Mouse (Mus musculus) gastrocnemius, postnatal 10 days (tissue): ENCODE measurements around the gene Smarcd2. TPM values are rescaled to one million over a fixed set of nuclear protein-coding genes. Genes with fewer than 3 reads are reported as not detected.
A peak's percentile ranks its signal among the peaks of the same experiment; 100 is the strongest.

Experiments used
- DNase-seq: peaks from one replicate; pipeline ENCODE4 v3.0.0; 2021; ENCODE audit warnings: mixed read lengths
- total RNA-seq, 2 experiments: library from RNA; stranded (reverse); gene quantifications; 2 replicates each; pipeline ENCODE4 v1.2.3; 2021

Gene Smarcd2
- total RNA-seq, 2 experiments from 2014 or later = 23.6 to 27.3 TPM

DNA sequence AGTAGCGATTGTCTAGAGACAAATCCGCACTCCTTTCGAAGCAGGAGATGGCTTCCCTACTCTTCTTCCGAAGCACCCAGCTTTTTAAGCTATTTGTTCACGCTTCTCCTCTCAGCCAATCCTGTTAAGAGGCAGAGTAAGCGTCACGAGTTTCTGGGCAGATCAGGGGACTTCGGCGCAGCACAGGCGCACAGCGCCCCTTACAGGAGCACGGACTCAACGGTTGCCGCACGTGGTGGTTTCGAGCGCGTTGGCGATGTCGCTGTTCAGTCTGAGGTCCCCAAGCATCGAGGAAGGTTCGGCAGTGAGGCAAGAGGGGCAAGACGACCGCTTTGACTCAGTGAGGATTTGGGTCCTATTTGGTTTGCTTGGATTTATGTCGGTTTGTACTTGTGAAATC is 3.7 kb upstream of the Smarcd2 start, which contains the start of gene Tcam1:
TSS of gene Tcam1 (plus strand) at position 219 of the 400 bp plus-strand sequence.
- DNase-seq = peak; percentile 93

DNA sequence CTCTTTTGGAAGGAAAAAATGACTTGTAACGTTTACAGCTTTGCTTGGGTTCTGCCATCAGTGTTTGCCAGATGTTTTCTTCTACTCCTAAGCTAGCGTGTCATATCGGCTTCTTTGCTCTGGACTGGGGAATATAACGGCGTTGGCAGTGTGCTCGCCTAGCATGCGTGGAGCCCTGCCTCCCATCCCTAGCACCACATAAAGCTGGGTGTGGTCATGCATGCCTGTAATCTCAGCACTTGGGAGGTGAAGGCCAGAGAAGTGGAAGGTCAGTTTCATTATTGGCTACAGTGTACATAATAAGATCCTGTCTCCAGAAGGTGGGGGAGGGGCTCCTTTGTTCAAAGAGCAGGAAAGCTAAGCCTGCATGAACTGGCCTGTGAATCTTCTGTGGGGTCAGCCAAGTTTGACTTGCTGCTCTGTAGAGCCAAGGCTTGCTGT is 2.2 kb upstream of the Smarcd2 start:
- DNase-seq = peak; percentile 47

DNA sequence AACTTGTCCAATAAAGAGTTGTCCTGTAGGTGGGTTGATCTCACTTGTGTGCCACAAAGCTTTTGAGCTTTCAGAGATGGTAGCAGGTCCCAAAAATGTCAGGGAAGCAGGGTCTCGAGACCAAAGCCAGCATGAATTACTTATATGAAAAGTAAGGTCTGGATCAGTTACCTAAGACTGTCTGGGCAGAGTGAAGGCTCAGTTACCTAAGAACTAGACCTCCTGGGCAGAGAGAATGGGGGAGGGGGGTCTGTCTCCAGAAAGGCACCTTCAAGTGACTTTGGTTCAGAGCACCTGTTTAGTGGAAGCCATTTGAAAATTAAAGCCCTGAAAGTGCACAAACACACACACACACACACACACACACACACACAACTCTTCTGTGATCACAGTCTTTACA is 1.6 kb upstream of the Smarcd2 start:
- no peak for DNase-seq

DNA sequence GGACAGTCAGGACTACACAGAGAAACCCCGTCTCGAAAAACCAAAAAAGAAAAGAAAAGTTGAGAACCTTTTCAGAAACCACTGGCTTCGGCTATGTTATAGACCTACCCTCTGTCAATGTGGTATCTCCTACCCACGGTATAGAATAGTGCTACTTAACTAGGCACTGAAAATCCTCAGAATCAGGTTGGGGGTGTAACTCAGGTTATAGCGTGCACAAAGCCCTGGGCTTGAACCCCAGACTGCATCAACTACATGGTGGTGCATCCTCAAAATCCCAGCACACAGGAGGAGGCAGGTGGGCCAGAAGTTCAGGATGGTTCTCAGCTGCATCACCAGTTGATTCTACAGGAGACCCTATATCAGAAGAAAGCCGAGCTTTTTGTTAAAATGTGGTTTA is 1.0 kb upstream of the Smarcd2 start:
- DNase-seq = no peak

DNA sequence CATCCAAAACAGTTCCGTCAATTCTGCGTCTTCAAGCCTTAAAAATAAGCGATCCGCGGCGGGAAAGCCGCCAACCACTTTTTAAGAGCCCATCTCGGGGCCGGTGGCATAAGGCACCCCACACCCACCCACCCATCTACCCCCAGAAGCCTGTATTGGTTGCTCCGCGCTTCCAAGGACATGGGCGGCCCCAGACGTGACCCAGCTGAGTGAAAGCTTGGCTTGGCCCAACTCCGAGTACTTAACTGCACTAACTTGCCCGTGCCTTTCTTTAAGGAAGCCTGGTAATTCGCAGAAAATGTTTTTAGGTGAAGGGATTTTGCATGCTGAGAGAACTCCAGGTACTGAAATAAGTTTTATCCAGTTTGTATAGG is 526 bp upstream of the Smarcd2 start:
- DNase-seq = no peak

DNA sequence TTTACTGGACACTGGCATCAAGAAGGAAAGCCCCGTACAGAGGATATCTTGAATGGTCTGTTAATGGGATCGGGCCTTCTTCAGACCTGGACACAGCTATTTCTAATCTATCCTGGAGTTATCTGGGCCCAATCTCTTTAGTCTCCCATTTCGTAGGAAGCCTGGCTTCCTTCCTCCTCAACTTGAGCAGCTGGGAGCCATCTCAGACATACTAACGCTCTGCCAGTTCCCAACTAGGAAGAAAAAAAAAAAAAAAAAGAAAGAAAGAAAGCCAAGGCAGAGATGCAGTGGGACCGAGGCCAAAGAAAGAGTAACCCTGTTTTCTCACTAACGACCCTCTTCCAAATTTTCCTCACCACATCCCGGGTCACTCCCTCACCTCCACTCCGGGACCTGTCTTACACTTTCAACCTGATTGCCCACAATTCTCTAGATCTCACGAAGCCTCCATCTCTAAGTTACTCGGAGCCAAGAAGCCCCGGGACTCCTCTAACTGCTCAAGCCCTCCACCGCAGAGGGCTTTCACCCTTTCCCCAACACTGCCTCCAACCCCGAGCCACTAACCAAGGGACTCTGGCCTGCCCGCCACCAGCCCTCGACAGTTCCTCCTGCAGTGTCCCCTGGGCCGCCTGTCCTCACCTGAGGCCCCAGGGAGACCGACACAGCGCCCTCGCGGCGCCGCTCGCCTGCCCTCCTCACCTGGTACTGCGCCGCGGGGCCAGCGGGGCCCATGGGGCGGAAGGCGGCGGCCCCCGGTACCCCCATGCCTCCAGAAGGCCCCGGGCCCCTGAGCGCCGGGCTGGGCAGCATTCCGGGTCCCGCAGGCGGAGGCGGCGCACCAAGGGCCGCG is 753 bp downstream of the Smarcd2 start:
- no peak for DNase-seq

DNA sequence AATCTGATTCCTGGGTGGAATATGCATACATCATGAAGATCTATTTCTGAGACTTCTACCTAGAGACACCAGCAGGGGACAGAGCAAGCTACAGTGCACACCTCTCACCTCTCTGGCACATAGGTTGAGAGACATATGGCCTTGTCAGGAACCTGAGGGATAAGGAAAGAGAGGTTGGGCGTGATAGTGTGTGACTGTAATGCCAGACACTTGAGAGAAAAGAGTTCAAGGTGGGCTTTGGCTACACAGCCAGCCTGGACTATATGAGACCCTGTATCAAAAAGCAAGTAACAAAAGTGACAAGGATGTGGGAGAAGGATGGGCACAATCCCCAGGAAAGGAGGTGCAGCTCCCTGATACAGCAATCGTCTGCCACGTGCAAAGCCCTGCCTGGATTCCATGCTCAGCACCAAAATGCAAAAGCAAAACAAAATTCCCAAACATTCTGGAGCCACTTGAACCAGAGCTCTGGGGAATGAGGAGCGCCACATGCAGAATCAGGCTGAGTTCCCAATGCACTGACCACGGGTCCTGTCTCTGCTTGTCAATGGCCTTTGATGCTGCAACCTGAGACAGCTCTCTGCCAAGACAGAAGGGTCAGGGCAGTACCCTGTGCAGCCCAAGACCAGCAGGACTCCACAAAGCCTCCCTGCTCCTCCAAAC is 1.5 kb downstream of the Smarcd2 start:
- no peak for DNase-seq

DNA sequence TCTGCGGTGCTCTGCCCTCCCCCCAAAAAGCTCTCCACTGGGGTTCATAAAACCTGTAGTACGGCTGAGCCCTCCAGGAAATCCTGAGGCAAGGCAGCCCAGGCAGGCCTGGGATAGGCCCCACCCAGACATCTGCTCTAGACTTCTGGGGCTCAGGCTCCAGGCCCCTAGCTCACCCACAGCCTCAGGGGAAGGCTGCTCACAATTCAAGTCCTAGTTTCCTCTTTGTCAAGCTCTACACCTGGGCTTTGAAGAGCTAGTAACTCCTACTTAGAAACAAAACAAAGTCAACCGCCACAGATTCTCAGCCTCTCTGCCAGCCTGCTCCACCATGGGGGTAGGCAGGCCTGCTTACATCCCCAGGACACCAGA is 3.7 kb downstream of the Smarcd2 start:
- no peak for DNase-seq

DNA sequence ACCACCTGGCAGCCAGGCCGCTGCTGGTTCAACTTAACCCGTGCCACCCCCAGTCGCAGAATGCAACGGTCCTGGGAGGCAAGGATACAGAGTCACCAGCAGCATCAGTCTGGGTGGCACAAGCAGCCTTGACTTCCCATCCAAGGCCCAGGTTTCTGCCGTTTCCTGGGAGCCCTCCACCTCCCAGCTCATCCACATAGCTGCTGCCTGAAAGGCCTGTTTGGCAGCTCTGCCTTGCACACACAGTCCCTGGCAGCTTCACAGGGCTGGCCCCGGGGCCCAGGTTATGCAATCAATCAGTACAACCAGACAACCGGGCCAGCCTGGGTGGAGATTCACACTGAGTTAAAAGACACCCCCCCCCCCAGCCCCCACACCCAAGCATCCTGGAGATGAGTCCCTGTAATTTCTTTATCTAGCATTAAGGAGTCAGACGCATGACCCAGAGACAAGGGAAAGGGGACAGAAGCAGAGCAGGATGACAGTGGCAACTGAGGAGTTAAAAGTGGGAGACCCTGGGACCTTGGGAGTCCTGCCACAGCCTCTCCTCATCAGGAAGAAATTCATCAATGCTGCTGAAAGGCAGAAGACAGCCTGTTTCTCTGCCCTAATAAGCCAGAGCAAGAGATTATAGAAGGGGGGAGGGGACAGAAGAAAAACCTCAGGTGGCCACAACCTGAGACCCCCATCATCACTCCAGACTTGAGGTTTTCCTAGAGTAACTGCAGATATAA is 4.3 kb downstream of the Smarcd2 start:
- peak; percentile 73 for DNase-seq

DNA sequence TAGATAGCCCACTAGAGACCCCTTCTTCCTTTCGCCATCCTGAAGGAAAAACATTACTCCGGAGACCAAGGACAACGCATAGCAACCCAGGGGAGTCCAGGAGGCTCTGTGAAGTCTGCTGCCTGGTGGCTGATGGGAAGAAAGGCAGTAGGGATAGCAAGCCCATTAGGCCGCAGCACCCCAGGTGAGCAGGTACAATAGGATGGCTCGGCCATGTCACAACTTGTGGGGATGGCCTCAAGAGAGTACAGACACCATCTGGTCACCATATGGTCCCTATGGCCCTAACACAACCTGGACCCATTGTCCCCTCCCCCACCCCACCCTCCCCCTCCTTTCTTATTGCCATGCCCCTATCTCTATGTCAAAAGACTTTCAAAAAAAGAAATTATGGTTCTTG is 4.9 kb downstream of the Smarcd2 start:
- DNase-seq = no peak

DNA sequence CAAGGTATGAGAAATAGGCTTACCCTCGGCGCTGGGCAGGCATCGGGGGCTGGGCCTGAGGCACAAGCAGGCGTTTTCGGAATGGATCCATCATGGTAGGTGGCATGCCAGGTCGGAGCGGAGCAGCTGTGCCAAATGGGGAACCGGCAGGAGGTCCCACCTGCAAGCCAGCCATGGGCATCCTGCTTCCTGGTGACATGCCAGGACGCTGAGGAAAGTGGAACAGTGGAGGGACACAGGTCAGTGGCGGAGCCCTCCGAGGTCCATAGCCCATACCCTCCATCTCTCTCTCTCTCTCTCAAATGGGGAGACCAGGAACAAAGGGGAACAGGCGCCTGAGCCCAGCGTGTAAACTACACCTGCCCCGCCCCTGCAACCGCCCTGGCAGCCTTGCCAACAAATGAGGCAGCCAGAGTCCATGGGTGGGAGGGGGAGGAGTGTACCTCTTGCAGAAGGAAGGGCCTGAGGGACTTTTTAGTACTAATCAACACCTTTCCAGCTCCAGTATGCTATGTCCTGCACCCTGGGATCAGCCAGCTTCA is 5.4 kb downstream of the Smarcd2 start:
- no peak for DNase-seq

DNA sequence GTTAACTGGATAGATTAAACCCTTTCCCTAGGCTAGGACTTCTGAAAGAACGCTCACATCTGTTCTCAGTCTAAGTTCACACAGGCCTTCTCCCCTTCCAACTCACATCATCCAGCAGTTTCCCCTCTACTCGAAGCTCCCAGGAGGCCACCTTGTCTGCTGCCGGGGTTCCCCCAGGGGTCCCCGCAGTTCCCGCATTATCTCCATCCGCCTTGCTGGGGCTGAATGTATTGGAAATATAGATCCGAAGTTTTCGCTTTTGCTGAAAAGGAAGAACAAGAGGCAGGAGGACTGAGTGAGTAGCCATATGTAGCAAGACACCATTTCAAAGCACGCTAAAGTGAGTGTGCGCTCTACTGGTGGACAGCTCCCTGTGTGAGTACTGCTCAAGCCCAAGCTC is 6.3 kb downstream of the Smarcd2 start:
- no peak for DNase-seq

DNA sequence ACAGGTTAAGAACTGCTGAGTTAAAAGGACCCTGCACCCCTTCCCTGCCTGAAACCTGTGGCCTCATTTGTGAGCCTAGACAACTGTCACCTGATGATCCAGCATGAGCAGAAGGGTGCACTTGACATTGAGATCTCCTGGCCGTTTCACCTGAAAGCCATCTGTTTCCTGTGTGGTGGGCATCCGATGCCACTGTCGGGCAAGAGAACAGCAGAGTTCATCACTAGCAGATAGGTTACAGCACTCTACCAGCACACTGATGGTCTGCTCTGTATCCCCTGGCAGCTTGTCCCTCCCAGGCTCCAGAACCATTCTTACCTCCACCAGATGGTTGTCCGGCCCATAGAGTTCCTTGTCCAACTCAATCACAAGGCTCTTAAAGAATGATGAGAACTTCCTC is 7.2 kb downstream of the Smarcd2 start:
- no peak for DNase-seq

DNA sequence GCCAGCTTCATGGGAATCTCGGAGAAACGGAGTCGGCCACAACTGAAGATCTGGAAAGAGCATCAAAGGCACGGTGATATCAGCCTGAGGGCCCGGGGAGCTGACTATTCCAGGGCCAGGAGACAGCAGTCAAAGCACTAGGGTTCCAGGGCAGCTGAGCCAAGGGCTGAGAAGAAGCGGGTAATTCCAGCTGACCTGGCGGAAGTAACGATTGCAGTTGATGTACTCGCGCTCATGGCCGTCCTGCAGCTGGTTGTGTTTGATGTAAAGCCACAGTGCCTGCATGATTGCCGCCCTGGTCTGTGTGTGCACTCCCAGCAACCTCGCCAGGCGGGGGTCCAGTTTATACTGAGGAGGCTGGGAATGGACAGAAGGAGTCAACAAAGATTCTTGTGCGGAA is 7.8 kb downstream of the Smarcd2 start:
- no peak for DNase-seq

DNA sequence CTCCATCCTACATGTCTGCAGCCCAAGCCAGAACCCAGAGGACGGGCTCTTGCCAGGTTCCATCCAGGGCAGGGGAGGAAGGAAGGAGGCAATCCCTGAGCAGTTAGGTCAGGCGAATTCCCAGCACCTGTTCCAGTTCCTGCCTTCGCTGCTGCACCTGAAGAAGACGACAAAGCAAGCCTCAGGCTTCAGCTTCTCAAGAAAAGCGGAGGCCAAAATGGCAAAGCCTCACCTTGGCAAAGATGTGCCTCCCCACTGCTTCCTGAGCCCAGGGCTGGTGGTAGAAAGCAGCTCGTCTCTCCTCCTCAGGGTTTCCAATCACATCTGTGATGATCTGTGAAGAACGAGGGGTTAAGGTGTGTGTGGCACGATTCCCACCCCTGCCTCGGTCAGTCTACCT is 8.8 kb downstream of the Smarcd2 start:
- no peak for DNase-seq

DNA sequence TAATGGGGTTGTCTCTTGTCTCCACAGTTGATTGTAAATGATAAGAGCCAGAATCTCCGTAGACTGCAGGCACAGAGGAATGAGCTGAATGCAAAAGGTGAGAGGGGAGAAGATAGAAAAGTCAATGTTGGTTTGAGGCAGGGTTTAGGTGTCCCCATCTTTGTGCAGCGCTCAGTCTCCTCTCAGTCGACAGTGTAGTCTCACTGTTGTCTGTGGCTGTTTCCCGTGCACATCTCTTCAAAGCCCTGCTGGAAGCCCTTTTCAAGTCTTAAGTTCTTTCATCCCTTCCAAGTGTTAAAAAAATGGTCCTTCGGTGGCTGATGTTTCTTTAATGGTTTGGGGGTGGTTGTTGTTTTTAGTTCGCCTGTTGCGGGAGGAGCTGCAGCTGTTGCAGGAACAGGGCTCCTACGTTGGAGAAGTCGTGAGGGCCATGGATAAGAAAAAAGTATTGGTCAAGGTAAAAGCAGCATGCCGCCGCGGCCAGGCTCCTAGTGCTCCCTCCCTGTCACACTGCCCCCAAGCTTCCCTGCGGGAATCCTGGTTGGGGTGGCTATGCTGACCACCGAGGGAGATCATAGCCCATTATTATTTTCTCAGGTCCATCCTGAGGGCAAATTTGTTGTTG is 11.8 kb downstream of the Smarcd2 start:
- DNase-seq = no peak

DNA sequence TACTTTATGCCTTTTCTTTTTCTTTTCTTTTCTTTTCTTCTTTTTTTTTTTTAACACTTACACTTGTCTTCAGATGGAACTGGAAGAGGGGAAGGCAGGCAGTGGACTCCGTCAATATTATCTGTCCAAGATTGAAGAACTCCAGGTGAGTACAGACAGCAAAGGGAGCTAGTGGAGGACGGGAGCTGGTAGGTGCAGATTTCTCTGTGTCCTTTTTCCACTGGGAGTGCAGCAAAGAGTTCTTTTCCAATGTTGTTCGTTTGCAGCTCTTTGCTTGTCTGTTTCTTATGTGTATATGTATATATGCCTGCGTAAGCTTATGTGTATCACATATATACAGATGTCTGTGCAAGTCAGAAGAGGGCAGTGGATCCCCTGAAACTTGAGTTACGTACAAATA is 16.0 kb downstream of the Smarcd2 start:
- no peak for DNase-seq

DNA sequence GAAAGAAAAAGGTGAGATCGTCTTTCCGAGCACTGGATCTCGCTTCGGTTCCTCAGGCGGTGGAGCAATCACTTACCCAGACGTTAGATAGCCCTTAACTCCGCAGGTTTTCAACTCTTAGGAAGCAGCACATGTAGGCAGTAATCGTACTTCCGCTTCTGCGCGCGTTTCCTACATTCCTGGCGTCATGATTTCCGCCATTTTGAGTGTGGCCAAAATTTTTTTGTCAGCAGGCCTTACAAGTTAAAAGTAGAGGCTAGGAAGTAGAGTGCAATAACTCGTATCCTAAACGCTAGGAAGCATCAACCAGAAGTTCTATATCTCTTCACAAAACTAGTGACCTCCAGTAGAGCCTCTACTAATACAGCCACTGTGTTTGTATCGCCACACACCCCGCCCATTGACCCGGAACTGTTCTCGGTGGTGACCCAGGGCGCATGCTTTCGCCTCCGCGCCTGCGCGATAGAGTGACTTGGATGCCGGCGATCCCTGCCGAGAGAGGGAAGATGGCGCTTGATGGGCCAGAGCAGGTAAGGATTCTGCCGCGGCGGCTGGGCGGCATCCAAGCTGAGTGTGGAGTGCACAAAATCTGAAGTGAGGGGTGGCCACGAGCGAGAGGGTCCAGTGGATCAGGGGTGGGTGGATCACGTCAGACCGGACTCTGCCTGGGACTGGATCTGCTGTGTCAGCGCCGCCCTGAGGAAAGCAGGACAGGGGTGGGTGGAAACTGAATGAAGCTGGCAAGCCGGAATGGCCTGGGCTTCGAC is 16.9 kb downstream of the Smarcd2 start, which contains the start of the genes Ftsj3 and Psmc5:
TSS of gene Ftsj3 (minus strand) at position 395 of the 767 bp plus-strand sequence.
TSS of gene Psmc5 (plus strand) at position 470 of the 767 bp plus-strand sequence.
- DNase-seq = peak; percentile 99

DNA sequence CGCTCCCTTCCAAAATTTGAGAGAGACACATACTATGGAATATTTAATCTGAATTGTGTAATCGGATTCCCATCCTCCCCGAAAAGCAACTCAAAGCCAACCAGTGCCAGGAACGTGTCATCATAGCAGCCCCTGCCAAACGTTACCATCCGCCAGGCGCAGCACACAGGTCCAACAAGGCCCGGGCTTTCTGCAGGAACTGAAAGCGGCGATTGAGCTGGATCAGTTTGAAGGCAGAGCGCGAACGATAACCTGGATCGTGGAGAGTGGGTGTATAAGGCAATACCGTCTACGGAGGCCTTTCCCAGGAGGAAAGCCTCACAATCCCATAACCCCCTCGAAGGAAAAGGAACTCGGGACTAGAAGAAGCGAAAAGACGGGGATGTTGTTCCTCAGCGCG is 17.6 kb downstream of the Smarcd2 start:
- DNase-seq = no peak

DNA sequence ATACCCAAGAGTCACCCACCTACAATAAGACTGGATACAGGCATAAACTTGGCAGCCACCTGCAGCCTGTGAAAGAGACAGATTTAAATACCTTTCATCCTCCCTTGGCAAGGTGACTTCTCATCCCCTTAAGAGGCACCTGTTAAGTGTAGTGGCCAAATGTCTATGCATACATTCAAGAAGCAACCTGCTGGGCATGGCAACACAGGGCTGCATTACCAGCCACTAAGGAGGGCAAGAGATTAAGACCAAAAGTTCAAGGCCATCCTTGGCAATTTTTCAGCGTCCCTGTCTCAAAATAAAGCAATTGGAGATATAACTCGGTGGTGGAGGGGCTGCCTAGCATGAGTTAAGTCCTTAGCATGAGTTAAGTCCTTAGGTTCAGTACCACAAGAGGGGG is 18.0 kb downstream of the Smarcd2 start:
- DNase-seq = no peak

DNA sequence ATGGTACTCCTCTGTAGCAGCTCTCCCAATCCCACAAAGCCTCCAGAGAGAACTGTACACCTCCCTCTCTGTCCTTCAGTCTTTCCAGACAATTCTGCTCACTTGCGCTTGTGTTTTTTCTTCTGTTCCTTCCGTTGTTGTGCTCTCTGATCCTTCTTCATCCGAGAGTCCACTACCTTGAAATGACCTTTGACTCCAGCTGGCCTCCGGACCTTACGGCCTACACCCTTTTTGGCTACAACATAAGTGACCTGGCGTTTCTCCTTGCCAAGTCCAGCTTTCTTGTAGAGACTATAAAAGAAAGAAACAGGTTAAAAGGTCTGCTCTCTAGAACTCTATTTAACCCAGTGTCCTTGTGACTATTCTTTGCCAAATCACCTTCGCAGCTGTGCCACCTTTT is 23.4 kb downstream of the Smarcd2 start:
- no peak for DNase-seq
